Mouse (Mus musculus) kidney, postnatal 0 days (tissue): ENCODE results near the gene Dnah2. TPM values are rescaled to one million over a fixed set of nuclear protein-coding genes. Genes with fewer than 3 reads are reported as not detected.
A peak's percentile ranks its signal among the peaks of the same experiment; 100 is the strongest.

ENCODE experiments used
- ATAC-seq: fragments of 200-750 bp; cut with Nextera tagmentation; replicated peaks from 2 replicates; pipeline ENCODE4 v1.8.0; 2017; ENCODE audit warnings: low read depth, moderate number of reproducible peaks, moderate TSS enrichment, moderate library complexity; ENCODE audit not compliant: low FRiP score
- DNase-seq: peaks from one replicate; pipeline ENCODE4 v3.0.0-alpha.2; 2016; ENCODE audit warnings: low spot score
- H3K27ac ChIP-seq: fragments of 300-500 bp; sonication (generic); 2 replicates; pipeline ENCODE4 v1.5.1; 2014; ENCODE audit warnings: mild to moderate bottlenecking
- H3K27me3 ChIP-seq: fragments of 300-500 bp; sonication (generic); 2 replicates; pipeline ENCODE4 v1.6.1; 2014; ENCODE audit warnings: low read length, mixed read lengths; ENCODE audit not compliant: insufficient read depth
- H3K36me3 ChIP-seq: fragments of 300-500 bp; sonication (generic); 2 replicates; pipeline ENCODE4 v1.6.1; 2014; ENCODE audit warnings: low read length, mixed read lengths; ENCODE audit not compliant: insufficient read depth
- H3K4me1 ChIP-seq: fragments of 300-500 bp; sonication (generic); replicated peaks from 2 replicates; pipeline ENCODE4 v1.6.1; 2014; ENCODE audit warnings: antibody characterized with exemption, low read length, mixed read lengths; ENCODE audit not compliant: insufficient read depth
- H3K4me2 ChIP-seq: fragments of 300-500 bp; sonication (generic); 2 replicates; pipeline ENCODE4 v1.6.1; 2014; ENCODE audit warnings: mild to moderate bottlenecking, low read length, moderate library complexity, mixed read lengths
- H3K4me3 ChIP-seq: fragments of 300-500 bp; sonication (generic); replicated peaks from 2 replicates; pipeline ENCODE4 v1.5.1; 2014; ENCODE audit warnings: low read depth, low read length
- H3K9ac ChIP-seq: fragments of 300-500 bp; sonication (generic); 2 replicates; pipeline ENCODE4 v1.6.1; 2014; ENCODE audit warnings: low read depth, low read length
- H3K9me3 ChIP-seq: fragments of 300-500 bp; sonication (generic); replicated peaks from 2 replicates; pipeline ENCODE4 v1.6.1; 2016; ENCODE audit warnings: low read length, inconsistent platforms, mixed read lengths
- CTCF ChIP-seq: IDR thresholded peaks from 2 replicates; pipeline ENCODE4 v1.5.1; 2016; ENCODE audit warnings: antibody characterized with exemption, low read depth, mild to moderate bottlenecking, moderate library complexity
- WGBS: fragments of 180-500 bp; shearing (Covaris S2); extraction: QIAGEN DNeasy Blood & Tissue Kit; methylation state at CpG from one replicate; pipeline ENCODE4 v1.1.7; 2014; 5-methylcytosine and 5-hydroxymethylcytosine counted together
- polyA plus RNA-seq: library from polyadenylated mRNA; unstranded; fragments of >200 nt; fragmentation: Nextera tagmentation; extraction: Ambion mirVana; gene quantifications from 2 replicates; pipeline ENCODE4 v1.2.1, GENCODE M21; 2015

Gene Dnah2
- polyA plus RNA-seq, 1 experiment from 2014 or later, result 0.32 TPM

- H3K4me3 ChIP-seq, result no peak overlapping the region
- 6% methylated on average over 8 of the region's 8 CpGs for WGBS
- no peak for TF ChIP-seq CTCF
- no peaks in the 10 kb centered on the region for H3K27me3 ChIP-seq
- ATAC-seq, result no peak
- no peak overlapping the region for H3K4me2 ChIP-seq
- H3K9me3 ChIP-seq, result no peaks in the 10 kb centered on the region
- H3K9ac ChIP-seq, result no peak overlapping the region
- no peaks in the 10 kb centered on the region for H3K4me1 ChIP-seq
- no peak overlapping the region for H3K27ac ChIP-seq
- no peaks in the 10 kb centered on the region for H3K36me3 ChIP-seq
- DNase-seq, result peak; percentile 44
These were observed 77.4 kb downstream of the Dnah2 start for GRCm38 (mm10) chr11:69471491-69471890.

- DNase-seq, result no peak
- H3K27me3 ChIP-seq, result no peaks in the 10 kb centered on the region
- H3K4me3 ChIP-seq, result no peak overlapping the region
- 83% methylated on average over 9 of the region's 9 CpGs for WGBS
- no peak overlapping the region for H3K4me2 ChIP-seq
- H3K27ac ChIP-seq, result no peak overlapping the region
- H3K4me1 ChIP-seq, result no peaks in the 10 kb centered on the region
- no peak overlapping the region for H3K9ac ChIP-seq
- no peaks in the 10 kb centered on the region for H3K36me3 ChIP-seq
- no peak for TF ChIP-seq CTCF
- no peak for ATAC-seq
- no peaks in the 10 kb centered on the region for H3K9me3 ChIP-seq
These were observed 79.6 kb downstream of the Dnah2 start for GRCm38 (mm10) chr11:69469301-69469700.

DNA sequence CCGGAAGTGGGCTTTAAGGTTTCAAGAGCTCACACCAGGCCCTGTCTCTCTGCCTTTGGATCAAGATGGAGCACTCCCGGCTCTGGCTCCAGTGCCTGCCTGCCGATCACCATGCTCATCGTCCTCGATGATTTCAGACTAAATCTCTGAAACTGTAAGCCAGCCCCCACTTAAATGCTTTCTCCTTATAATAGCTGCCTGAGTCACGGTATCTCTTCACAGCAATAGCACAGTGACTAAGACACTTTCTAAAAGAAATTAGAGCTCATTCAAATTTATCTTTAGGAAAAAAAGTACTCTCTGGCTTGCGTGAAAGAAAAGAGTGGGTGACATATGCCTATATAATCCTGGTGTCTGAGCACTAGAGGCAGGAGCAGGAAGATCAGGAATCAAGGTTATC lies 84.9 kb downstream of the Dnah2 start:
- Histone ChIP-seq H3K4me1 (no peaks in the 10 kb centered on the region), H3K36me3 (no peaks in the 10 kb centered on the region), H3K9ac (no peak overlapping the region), H3K9me3 (no peaks in the 10 kb centered on the region), H3K4me2 (no peak overlapping the region), H3K4me3 (no peak overlapping the region), H3K27me3 (no peaks in the 10 kb centered on the region), H3K27ac (no peak overlapping the region)
- DNase-seq, result no peak
- TF ChIP-seq CTCF, result no peak
- WGBS, result 95% methylated on average over 7 of the region's 7 CpGs
- ATAC-seq, result no peak

DNA sequence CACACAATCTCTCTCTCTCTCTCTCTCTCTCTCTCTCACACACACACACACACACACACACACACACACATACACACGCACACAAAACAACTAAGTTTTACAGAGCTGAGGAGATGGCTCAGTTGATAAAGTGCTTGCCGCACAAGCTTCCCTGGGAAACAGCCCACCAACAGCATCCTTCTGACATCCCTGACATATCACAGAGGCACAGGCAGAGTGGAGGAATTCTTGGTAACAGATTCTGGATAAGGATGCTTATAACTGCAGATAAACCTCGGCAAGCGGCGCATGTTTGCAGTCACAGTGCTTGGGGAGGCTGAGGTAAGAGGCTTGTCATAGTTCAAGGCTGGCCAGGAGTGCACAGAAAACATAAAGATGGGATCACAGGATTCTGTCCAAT lies 87.3 kb downstream of the Dnah2 start:
- Histone ChIP-seq H3K9me3 (no peaks in the 10 kb centered on the region), H3K27me3 (no peaks in the 10 kb centered on the region), H3K4me1 (no peaks in the 10 kb centered on the region), H3K36me3 (no peaks in the 10 kb centered on the region), H3K9ac (no peak overlapping the region), H3K4me2 (no peak overlapping the region), H3K27ac (no peak overlapping the region), H3K4me3 (no peak overlapping the region)
- ATAC-seq, result no peak
- TF ChIP-seq CTCF, result no peak
- whole genome bisulfite sequencing, result 72% methylated on average over 5 of the region's 5 CpGs
- no peak for DNase-seq

DNA sequence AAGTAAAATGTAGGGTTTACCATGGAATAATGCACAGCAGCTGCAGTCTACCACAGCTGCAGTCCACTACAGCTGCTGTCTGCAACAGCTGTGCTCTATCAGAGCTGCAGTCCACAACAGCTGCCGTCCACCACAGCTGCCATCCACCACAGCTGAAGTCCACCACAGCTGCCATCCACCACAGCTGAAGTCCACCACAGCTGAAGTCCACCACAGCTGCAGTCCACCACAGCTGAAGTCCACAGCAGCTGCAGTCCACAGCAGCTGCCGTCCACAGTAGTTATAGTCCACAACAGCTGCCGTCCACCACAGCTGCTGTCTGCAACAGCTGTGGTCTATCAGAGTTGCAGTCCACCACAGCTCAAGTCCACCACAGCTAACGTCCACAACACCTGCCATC lies 89.0 kb downstream of the Dnah2 start:
- no peaks in the 10 kb centered on the region for H3K36me3 ChIP-seq
- 23% methylated on average over 4 of the region's 4 CpGs for WGBS
- DNase-seq (peak; percentile 27), ATAC-seq (no peak)
- no peak for TF ChIP-seq CTCF
- no peak overlapping the region for H3K4me2 ChIP-seq
- H3K4me1 ChIP-seq, result no peaks in the 10 kb centered on the region
- H3K9me3 ChIP-seq, result no peaks in the 10 kb centered on the region
- no peaks in the 10 kb centered on the region for H3K27me3 ChIP-seq
- no peak overlapping the region for H3K4me3 ChIP-seq
- no peak overlapping the region for H3K27ac ChIP-seq
- H3K9ac ChIP-seq, result no peak overlapping the region

DNA sequence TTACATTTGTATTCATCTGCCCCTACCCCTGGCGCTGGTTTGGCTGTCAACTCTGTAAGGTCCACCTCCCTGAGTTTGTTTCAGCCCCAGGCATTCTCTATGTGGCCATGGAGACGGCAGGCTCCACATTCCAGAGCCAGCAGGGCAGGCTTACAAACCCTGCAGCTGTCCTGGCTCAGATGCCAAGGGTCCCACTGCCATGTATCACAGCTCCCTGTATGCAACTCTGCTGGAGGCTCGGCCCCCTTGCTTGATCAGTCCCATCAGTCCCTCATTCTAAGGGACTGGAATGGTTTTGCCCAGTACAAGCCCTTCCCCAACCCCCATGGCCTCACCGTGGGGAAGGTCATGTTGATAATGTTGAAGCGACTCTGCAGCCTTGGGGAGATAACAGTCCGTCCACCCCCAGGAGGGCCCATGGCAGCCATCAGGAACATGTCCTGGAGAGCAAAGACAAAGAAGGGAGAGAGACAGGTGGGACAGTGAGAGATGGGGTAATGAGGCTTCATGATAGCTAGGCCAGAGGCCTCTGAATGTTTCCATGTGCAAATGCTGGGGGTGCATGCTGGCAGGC lies 91.8 kb downstream of the Dnah2 start:
- Histone ChIP-seq H3K4me2 (no peak overlapping the region), H3K9ac (no peak overlapping the region), H3K27me3 (no peaks in the 10 kb centered on the region), H3K9me3 (no peaks in the 10 kb centered on the region), H3K4me3 (no peak overlapping the region), H3K4me1 (peaks cover 3% of the 10 kb centered on the region; the same call in 1 of the 2 replicates), H3K36me3 (no peaks in the 10 kb centered on the region), H3K27ac (no peak overlapping the region)
- ATAC-seq (no peak; the same call in 1 of the 2 replicates), DNase-seq (peak; percentile 40)
- 51% methylated on average over 6 of the region's 6 CpGs for whole genome bisulfite sequencing
- TF ChIP-seq CTCF, result no peak
